Mouse (Mus musculus): ENCODE data around the gene S1pr3. TPM values are rescaled to one million over a fixed set of nuclear protein-coding genes. Genes with fewer than 3 reads are reported as not detected.

S1pr3 gene
- total RNA-seq, 2 experiments from 2014 or later = 1.6 to 1.8 TPM

DNA sequence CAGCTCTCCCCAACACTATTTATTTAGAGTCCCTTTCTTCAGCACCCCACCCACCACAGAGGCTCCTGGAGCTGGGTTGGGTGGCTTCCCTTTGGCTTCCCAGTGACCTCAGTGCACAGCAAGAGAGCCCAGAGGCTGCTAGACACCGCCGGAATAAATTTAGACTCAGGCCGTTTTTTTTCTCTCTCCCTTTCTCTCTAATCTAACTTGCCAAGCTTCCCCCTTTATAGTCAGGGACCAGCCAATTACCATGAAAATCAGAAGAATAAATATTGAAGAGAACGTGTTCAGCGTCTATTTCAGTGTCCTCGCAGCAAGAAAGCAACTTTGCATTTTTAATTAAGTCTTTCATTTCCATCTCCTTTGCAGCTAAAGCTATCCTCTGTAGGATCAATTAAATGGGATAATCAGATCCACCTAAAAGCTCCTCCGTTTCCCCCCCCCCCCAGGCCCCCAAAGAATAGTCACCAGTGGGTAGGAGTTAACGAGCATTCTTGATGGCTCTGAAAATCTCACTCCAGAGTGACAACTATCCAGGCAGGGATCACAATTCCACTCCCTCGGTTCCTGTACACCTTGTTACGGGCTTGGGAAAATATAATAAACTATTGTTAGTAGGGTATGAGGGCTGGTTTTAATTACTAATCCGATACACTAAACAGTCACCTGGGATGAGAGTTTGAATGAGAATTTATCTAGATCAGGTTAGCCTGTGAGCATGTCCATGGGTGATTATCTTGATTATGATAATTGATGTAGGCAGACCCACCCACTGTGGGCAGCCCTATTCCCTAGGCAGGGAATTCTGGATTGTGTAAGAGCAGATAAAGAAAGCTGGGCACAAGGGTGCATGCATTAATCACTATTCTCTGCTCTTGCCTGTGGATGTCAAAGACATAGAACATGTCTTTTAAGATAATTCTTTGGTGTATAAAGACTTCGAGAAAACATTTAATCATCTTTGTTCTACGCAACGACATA lies 29.0 kb downstream of the S1pr3 start:
- no peak for ATAC-seq (ENCODE audit: poor library complexity, severe bottlenecking)

DNA sequence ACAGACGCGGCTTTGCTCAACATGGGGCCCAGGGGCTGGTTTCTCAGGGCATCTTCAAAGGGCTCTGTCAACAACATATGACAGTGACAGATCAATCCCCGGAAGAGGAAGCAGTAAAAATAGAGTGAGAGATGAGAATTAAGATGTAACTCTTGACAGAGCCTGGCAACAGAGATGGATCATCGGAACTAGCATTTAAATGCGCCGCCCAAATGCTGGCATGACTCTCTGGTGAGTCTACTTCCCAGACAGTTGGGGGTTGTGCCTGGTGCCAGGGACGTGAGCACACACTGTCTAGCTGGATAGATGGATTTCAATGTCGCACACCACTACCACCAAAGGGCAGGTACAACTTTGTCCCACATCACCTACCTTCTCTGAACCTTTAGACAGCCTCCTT lies 34.5 kb downstream of the S1pr3 start:
- no peak for ATAC-seq (ENCODE audit: poor library complexity, severe bottlenecking)

DNA sequence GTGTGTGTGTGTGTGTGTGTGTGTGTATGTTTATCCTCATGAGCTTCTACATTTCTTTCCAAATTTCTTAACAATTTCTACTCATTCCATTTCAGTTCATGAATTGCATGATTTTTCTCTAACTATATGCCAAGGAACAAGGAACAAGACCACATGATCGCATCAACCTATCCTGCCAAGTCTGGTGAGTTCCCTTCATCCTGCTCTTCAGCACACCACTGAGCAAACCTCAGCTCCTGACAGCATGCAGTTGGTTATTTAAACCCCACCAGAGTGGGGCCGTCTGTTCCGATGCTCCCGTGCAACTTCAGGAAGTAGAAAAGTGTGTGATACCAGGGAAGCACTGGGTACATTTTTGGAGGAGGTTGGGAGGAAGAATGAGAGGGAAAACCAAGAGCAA lies 38.1 kb downstream of the S1pr3 start:
- ATAC-seq (ENCODE audit: poor library complexity, severe bottlenecking) = no peak

DNA sequence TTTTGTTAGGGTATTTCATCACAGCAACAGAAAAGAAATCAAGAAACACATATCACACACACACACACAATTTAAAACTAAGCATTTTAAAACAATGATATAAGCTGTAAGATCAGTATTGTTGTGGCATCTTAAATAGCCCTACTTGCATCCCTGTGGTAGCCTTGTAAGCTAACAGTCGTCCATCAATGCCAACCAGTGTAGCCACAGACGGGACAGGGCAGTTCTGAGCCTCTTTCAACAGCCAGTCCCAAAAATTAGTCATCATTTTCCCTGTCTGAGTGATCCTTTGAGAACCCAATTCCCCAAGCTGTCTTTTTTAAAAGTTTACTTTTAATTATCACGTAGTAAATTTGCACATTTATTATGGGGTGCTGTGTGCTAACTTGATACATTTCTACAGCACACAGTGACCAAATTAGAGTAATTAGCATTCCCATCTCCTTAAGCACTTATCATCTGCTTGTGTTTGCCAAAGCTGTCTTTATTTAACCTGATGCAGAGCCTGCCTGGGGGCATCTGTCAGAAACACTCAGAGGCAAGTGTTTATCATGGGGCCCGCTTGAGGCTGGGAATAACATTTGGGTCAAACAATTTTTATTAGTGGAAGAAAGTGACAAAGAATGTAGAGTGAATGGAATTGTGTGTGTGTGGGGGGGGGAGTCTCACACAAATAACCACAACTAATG lies 47.9 kb downstream of the S1pr3 start:
- ATAC-seq (ENCODE audit: poor library complexity, severe bottlenecking) = no peak

DNA sequence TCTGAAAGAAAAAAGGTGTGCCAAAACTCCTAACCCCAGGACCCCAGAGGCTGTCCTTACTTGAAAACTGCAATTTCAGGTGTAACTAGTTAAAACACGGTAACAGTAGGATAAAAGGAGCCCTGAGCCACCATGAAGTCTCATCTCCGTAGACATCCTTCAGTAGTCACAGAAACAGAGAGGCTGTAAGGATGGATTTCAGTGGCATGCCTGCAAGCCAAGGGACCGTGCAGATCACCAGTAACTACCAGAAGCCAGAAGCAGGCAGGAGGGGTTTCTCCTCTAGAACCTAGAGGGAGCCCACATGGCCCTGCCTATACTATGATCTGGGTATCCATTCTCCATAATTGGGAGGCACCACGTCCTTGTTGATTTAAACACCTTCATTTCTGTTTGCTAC lies 55.9 kb downstream of the S1pr3 start:
- no peak for ATAC-seq (ENCODE audit: poor library complexity, severe bottlenecking)

DNA sequence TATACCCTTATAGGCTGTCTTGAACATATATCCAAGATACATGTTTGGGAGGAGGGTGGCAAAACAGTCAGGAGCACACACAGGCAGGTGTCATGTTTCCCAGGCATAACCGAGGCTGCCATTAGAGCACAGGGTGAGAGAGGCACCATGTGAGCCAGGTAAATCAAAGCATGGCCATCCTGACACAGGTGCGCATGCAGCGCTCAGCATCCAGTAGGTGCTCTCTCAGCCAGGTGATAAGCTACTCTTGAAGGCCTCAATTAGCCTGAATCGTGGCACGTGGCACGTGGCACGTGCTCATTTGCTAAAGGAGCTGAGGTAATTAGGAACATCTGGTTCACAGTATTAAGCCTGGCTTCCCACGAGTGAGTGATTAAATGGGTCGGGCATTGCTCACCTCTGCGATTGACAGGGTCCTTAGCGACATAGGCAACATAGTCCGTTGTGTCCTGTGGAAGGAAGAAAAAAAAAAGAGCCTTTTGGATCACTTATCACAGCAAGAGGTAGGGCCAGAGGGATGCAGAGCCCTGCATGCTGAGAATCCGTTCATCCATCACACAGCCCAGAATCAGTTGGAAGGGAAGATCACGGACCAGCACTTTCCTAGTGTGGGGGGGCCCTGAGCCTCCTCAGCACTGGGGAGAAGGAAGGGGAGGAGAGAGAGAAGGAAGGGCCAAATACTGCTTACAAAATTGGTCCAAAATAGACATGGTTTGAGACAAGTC lies 57.8 kb downstream of the S1pr3 start:
- ATAC-seq (ENCODE audit: poor library complexity, severe bottlenecking) = no peak

DNA sequence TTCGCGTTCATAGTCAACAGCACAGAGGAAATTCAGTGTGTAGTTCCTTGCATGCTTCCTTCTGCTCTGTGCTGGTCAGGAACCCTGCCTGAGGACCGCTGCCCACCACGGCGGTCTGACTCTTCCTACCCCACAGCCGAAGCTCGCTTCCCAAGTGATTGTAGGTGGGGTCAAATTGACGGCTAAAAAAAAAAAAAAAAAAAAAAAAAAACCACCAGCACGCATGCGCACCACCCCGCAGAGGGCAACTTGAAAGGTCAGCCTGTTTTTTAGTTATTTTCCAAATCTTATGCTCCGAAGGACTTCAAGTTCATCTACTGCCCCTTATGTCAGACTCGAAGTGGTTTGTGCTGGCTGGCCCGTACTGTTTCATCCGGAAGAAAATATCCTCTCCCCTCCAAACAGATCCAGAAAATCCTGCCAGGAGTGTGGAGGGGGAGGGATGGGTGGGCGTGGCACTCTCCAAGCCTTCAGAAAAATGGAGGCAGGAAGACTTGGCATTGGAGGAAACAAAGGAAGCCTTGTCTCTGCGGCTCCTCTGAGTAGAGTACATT lies 60.3 kb downstream of the S1pr3 start:
- no peak for ATAC-seq (ENCODE audit: poor library complexity, severe bottlenecking)

Other genes starting within 250 kb of the S1pr3 start
- 1.2 TPM in 1 of 2 replicates, not detected in the other for gene Nxnl2, start 237.6 kb upstream of the S1pr3 start, total RNA-seq (2015)
- 0.29 and 0.33 TPM in 2 replicates for gene Nxnl2, start 237.6 kb upstream of the S1pr3 start, total RNA-seq (2017)
- not detected in 2 replicates for gene Shc3, start 160.8 kb downstream of the S1pr3 start, total RNA-seq (2015)
- not detected in 2 replicates for gene Shc3, start 160.8 kb downstream of the S1pr3 start, total RNA-seq (2017)
- gene Cks2, start 236.6 kb downstream of the S1pr3 start, total RNA-seq (2015) = 282 and 302 TPM in 2 replicates
- 143 and 170 TPM in 2 replicates for gene Cks2, start 236.6 kb downstream of the S1pr3 start, total RNA-seq (2017)
- gene Secisbp2, start 243.1 kb downstream of the S1pr3 start, total RNA-seq (2015) = 14.0 and 16.1 TPM in 2 replicates
- 18.2 and 21.9 TPM in 2 replicates for gene Secisbp2, start 243.1 kb downstream of the S1pr3 start, total RNA-seq (2017)

All from megakaryocyte, adult 5-6 weeks (primary cell).